Mouse (Mus musculus) gastrocnemius, adult 2 months (tissue): ENCODE measurements at regions not wholly inside any gene's neighbourhood (a gene's known extent, or its start where the extent isn't known, plus 50 kb on each side); places are given as distances from the start of the nearest gene placed in this dataset.

Experiments
- DNase-seq: peaks from one replicate; pipeline ENCODE4 v3.0.0; 2022
- H3K27ac ChIP-seq: fragments of 200-600 bp; 2 replicates; pipeline ENCODE4 v1.8.1; 2022; ENCODE audit warnings: mild to moderate bottlenecking
- H3K4me3 ChIP-seq: fragments of 200-600 bp; 2 replicates; pipeline ENCODE4 v1.8.1; 2022; ENCODE audit warnings: mild to moderate bottlenecking, moderate library complexity
- CTCF ChIP-seq: fragments of 200-600 bp; IDR thresholded peaks from 2 replicates; pipeline ENCODE4 v1.8.1; 2022; ENCODE audit warnings: antibody characterized with exemption, mild to moderate bottlenecking, moderate library complexity
- intact Hi-C: fragments of 180-260 bp; cut with DNase I; formaldehyde crosslinking; loops from one replicate; pipeline ENCODE4 v1.15.1; 2025

GRCm38 (mm10) chr19:54733938-54734337 lies 393.1 kb downstream of the Gpam start:
- intact Hi-C loops: no loop called here
- no peak for DNase-seq
- Histone ChIP-seq H3K27ac (no peak overlapping the region), H3K4me3 (no peak overlapping the region)
- TF ChIP-seq CTCF: no peak

GRCm38 (mm10) chr19:54731749-54732148 lies 395.3 kb downstream of the Gpam start:
- intact Hi-C loops: no loop called here
- no peak for DNase-seq
- Histone ChIP-seq H3K4me3 (no peak overlapping the region), H3K27ac (no peak overlapping the region)
- TF ChIP-seq CTCF: no peak

- no peak for DNase-seq
- no peak overlapping the region for H3K27ac ChIP-seq
- TF ChIP-seq CTCF: no peak
- intact Hi-C loops: no loop called here
- H3K4me3 ChIP-seq: no peak overlapping the region
Observed at GRCm38 (mm10) chr19:54731315-54731714, 395.7 kb downstream of the Gpam start.

- TF ChIP-seq CTCF: no peak
- intact Hi-C loops: no loop called here
- H3K4me3 ChIP-seq: no peak overlapping the region
- H3K27ac ChIP-seq: no peak overlapping the region
- no peak for DNase-seq
Observed at GRCm38 (mm10) chr19:54730801-54731200, 396.2 kb downstream of the Gpam start.

GRCm38 (mm10) chr19:54730296-54730695 lies 396.7 kb downstream of the Gpam start:
- no peak for DNase-seq
- no peak for TF ChIP-seq CTCF
- no peak overlapping the region for H3K27ac ChIP-seq
- H3K4me3 ChIP-seq: no peak overlapping the region
- intact Hi-C loops: no loop called here

- intact Hi-C loops: no loop called here
- no peak for TF ChIP-seq CTCF
Observed at GRCm38 (mm10) chr19:54722091-54722490, 404.9 kb downstream of the Gpam start.

GRCm38 (mm10) chr19:54697411-54697810 lies 429.6 kb downstream of the Gpam start:
- TF ChIP-seq CTCF: no peak
- no peak for DNase-seq
- H3K27ac ChIP-seq: no peak overlapping the region
- intact Hi-C loops: no loop called here
- H3K4me3 ChIP-seq: no peak overlapping the region

More at GRCm38 (mm10) chr19:54722091-54722490, 404.9 kb downstream of the Gpam start:
- no peak for DNase-seq
- H3K4me3 ChIP-seq: no peak overlapping the region
- no peak overlapping the region for H3K27ac ChIP-seq

- Histone ChIP-seq H3K27ac (no peak overlapping the region), H3K4me3 (no peak overlapping the region)
- no peak for TF ChIP-seq CTCF
- intact Hi-C loops: no loop called here
- no peak for DNase-seq
Observed at GRCm38 (mm10) chr19:54693714-54694113, 433.3 kb downstream of the Gpam start.

- no peak for TF ChIP-seq CTCF
- DNase-seq: no peak
- intact Hi-C loops: no loop called here
- Histone ChIP-seq H3K27ac (no peak overlapping the region), H3K4me3 (no peak overlapping the region)
Observed at GRCm38 (mm10) chr19:54693094-54693493, 433.9 kb downstream of the Gpam start.

GRCm38 (mm10) chr19:54691861-54692260 lies 435.2 kb downstream of the Gpam start:
- intact Hi-C loops: no loop called here
- no peak for TF ChIP-seq CTCF

GRCm38 (mm10) chr19:54688630-54689029 lies 438.4 kb downstream of the Gpam start:
- Histone ChIP-seq H3K27ac (no peak overlapping the region), H3K4me3 (no peak overlapping the region)
- TF ChIP-seq CTCF: no peak
- intact Hi-C loops: no loop called here
- DNase-seq: no peak

More at GRCm38 (mm10) chr19:54691861-54692260, 435.2 kb downstream of the Gpam start:
- no peak for DNase-seq
- H3K27ac ChIP-seq: no peak overlapping the region
- no peak overlapping the region for H3K4me3 ChIP-seq

- Histone ChIP-seq H3K27ac (no peak overlapping the region), H3K4me3 (no peak overlapping the region)
- intact Hi-C loops: no loop called here
- no peak for TF ChIP-seq CTCF
- no peak for DNase-seq
Observed at GRCm38 (mm10) chr19:54685147-54685546, 441.9 kb downstream of the Gpam start.
